Mouse (Mus musculus) forebrain, embryonic 13.5 days (tissue): Measurements from ENCODE around the gene Tmem274. TPM values are rescaled to one million over a fixed set of nuclear protein-coding genes. Genes with fewer than 3 reads are reported as not detected.
"Not testable (repeated sequence)": the region's sequence is repeated elsewhere in the genome, so short reads cannot be mapped to it uniquely, and the experiment has no call there.

ENCODE experiments used
- ATAC-seq: fragments of 200-750 bp; cut with Nextera tagmentation; 2 replicates; pipeline ENCODE4 v1.8.0; 2017
- H3K27ac ChIP-seq: fragments of 300-500 bp; sonication (generic); 2 replicates; pipeline ENCODE4 v1.5.1; 2015; ENCODE audit warnings: inconsistent platforms, mild to moderate bottlenecking, moderate library complexity
- H3K27me3 ChIP-seq: fragments of 300-500 bp; sonication (generic); 2 replicates; pipeline ENCODE4 v1.6.1; 2015; ENCODE audit warnings: mild to moderate bottlenecking, inconsistent platforms
- H3K36me3 ChIP-seq: fragments of 300-500 bp; sonication (generic); 2 replicates; pipeline ENCODE4 v1.6.1; 2015; ENCODE audit warnings: mild to moderate bottlenecking, inconsistent platforms; ENCODE audit not compliant: poor library complexity, severe bottlenecking
- H3K4me1 ChIP-seq: fragments of 300-500 bp; sonication (generic); 2 replicates; pipeline ENCODE4 v1.6.1; 2015; ENCODE audit warnings: inconsistent platforms
- H3K4me2 ChIP-seq: fragments of 300-500 bp; sonication (generic); 2 replicates; pipeline ENCODE4 v1.6.1; 2015; ENCODE audit warnings: inconsistent platforms, mild to moderate bottlenecking, moderate library complexity
- H3K4me3 ChIP-seq: fragments of 300-500 bp; sonication (generic); 2 replicates; pipeline ENCODE4 v1.5.1; 2015; ENCODE audit warnings: mild to moderate bottlenecking, inconsistent platforms
- H3K9ac ChIP-seq: fragments of 300-500 bp; sonication (generic); 2 replicates; pipeline ENCODE4 v1.6.1; 2015; ENCODE audit warnings: mild to moderate bottlenecking, inconsistent platforms
- H3K9me3 ChIP-seq: fragments of 300-500 bp; sonication (generic); replicated peaks from 2 replicates; pipeline ENCODE4 v1.6.1; 2016; ENCODE audit warnings: inconsistent platforms
- WGBS: fragments of 180-500 bp; shearing (Covaris S2); methylation state at CpG from one replicate; pipeline ENCODE4 v1.1.7; 2015; 5-methylcytosine and 5-hydroxymethylcytosine counted together
- polyA plus RNA-seq: library from polyadenylated mRNA; unstranded; fragments of >200 nt; fragmentation: Nextera tagmentation; extraction: Ambion mirVana; gene quantifications from 2 replicates; pipeline ENCODE4 v1.2.1, GENCODE M21; 2015

Tmem274 gene
- polyA plus RNA-seq = 0.28 and 0.62 TPM in 2 replicates

GRCm38 (mm10) chr4:149477078-149477477 is at the start of gene Tmem274:
Gene Tmem274, plus strand, starts transcription at chr4:149477378.
- no peak within 1 kb of the TSS for H3K4me3 ChIP-seq
- peaks cover 32% of the 10 kb centered on the region for H3K36me3 ChIP-seq
- no peaks in the 10 kb centered on the region for H3K27me3 ChIP-seq
- ATAC-seq = no peak
- no peaks in the 10 kb centered on the region for H3K9me3 ChIP-seq
- H3K9ac ChIP-seq = no peak within 1 kb of the TSS
- H3K4me1 ChIP-seq = no peaks in the 10 kb centered on the region
- WGBS = 90% methylated on average over 11 of the region's 11 CpGs
- no peak within 1 kb of the TSS for H3K27ac ChIP-seq
- H3K4me2 ChIP-seq = no peak within 1 kb of the TSS

GRCm38 (mm10) chr4:149429592-149429991 is 47.6 kb upstream of the Tmem274 start:
- Histone ChIP-seq H3K27ac (no peak overlapping the region), H3K27me3 (no peaks in the 10 kb centered on the region), H3K36me3 (no peaks in the 10 kb centered on the region), H3K4me2 (no peak overlapping the region), H3K4me1 (peaks cover 8% of the 10 kb centered on the region), H3K4me3 (no peak overlapping the region), H3K9ac (no peak overlapping the region), H3K9me3 (no peaks in the 10 kb centered on the region)
- WGBS = 86% methylated on average over 5 of the region's 5 CpGs
- no peak for ATAC-seq

GRCm38 (mm10) chr4:149431887-149432286 is 45.3 kb upstream of the Tmem274 start:
- not testable (repeated sequence) for H3K4me1 ChIP-seq

GRCm38 (mm10) chr4:149440576-149440975 is 36.6 kb upstream of the Tmem274 start:
- WGBS = 62% methylated on average over 8 of the region's 8 CpGs
- Histone ChIP-seq H3K27me3 (no peaks in the 10 kb centered on the region), H3K9ac (no peak overlapping the region), H3K4me1 (peaks cover 10% of the 10 kb centered on the region), H3K4me2 (no peak overlapping the region), H3K4me3 (no peak overlapping the region), H3K36me3 (no peaks in the 10 kb centered on the region), H3K9me3 (no peaks in the 10 kb centered on the region), H3K27ac (no peak overlapping the region)
- no peak for ATAC-seq

More at GRCm38 (mm10) chr4:149431887-149432286, 45.3 kb upstream of the Tmem274 start:
- ATAC-seq, H3K27me3 ChIP-seq, H3K4me3 ChIP-seq, H3K27ac ChIP-seq, H3K9me3 ChIP-seq, H3K36me3 ChIP-seq, H3K9ac ChIP-seq, H3K4me2 ChIP-seq: not testable (repeated sequence)
- WGBS = 71% methylated on average over 1 of the region's 1 CpGs

- no peak overlapping the region for H3K9ac ChIP-seq
- WGBS = 56% methylated on average over 3 of the region's 3 CpGs
- no peaks in the 10 kb centered on the region for H3K9me3 ChIP-seq
These were observed 34.7 kb upstream of the Tmem274 start for GRCm38 (mm10) chr4:149442436-149442835.

GRCm38 (mm10) chr4:149444465-149444864 is 32.7 kb upstream of the Tmem274 start:
- Histone ChIP-seq H3K36me3 (no peaks in the 10 kb centered on the region), H3K9me3 (no peaks in the 10 kb centered on the region), H3K4me2 (peak overlapping the region; percentile 58), H3K27ac (peak overlapping the region; percentile 93; the same call in 1 of the 2 replicates), H3K9ac (peak overlapping the region; percentile 64), H3K4me1 (peaks cover 18% of the 10 kb centered on the region), H3K27me3 (no peaks in the 10 kb centered on the region), H3K4me3 (peak overlapping the region; percentile 34; the same call in 1 of the 2 replicates)
- WGBS = 59% methylated on average over 1 of the region's 1 CpGs
- no peak for ATAC-seq

More at GRCm38 (mm10) chr4:149442436-149442835, 34.7 kb upstream of the Tmem274 start:
- ATAC-seq = no peak
- H3K36me3 ChIP-seq = no peaks in the 10 kb centered on the region
- H3K4me3 ChIP-seq = no peak overlapping the region
- H3K4me2 ChIP-seq = no peak overlapping the region
- no peak overlapping the region for H3K27ac ChIP-seq
- no peaks in the 10 kb centered on the region for H3K27me3 ChIP-seq
- H3K4me1 ChIP-seq = peaks cover 18% of the 10 kb centered on the region

- H3K27ac ChIP-seq = peak overlapping the region; percentile 93
- ATAC-seq = peak; percentile 98
- H3K9me3 ChIP-seq = no peaks in the 10 kb centered on the region
- H3K9ac ChIP-seq = peak overlapping the region; percentile 64
- peak overlapping the region; percentile 58 for H3K4me2 ChIP-seq
- no peaks in the 10 kb centered on the region for H3K27me3 ChIP-seq
- peaks cover 18% of the 10 kb centered on the region for H3K4me1 ChIP-seq
- under 1% methylated on average over 36 of the region's 36 CpGs for WGBS
- peak overlapping the region; percentile 34 for H3K4me3 ChIP-seq
- no peaks in the 10 kb centered on the region for H3K36me3 ChIP-seq
These were observed 32.0 kb upstream of the Tmem274 start for GRCm38 (mm10) chr4:149444964-149445701.

GRCm38 (mm10) chr4:149445868-149446267 is 31.3 kb upstream of the Tmem274 start:
- Histone ChIP-seq H3K4me1 (peaks cover 14% of the 10 kb centered on the region), H3K9me3 (no peaks in the 10 kb centered on the region), H3K36me3 (no peaks in the 10 kb centered on the region), H3K27ac (peak overlapping the region; percentile 93), H3K27me3 (no peaks in the 10 kb centered on the region), H3K9ac (peak overlapping the region; percentile 64; the same call in 1 of the 2 replicates), H3K4me2 (peak overlapping the region; percentile 58), H3K4me3 (peak overlapping the region; percentile 34)
- WGBS = 0% methylated on average over 11 of the region's 11 CpGs
- ATAC-seq = peak; percentile 64

- H3K27ac ChIP-seq = peak overlapping the region; percentile 93
- H3K36me3 ChIP-seq = no peaks in the 10 kb centered on the region
- no peak overlapping the region for H3K4me3 ChIP-seq
- no peaks in the 10 kb centered on the region for H3K9me3 ChIP-seq
- H3K9ac ChIP-seq = no peak overlapping the region
- peaks cover 14% of the 10 kb centered on the region for H3K4me1 ChIP-seq
- peak overlapping the region; percentile 58 for H3K4me2 ChIP-seq
- no peak for ATAC-seq
- no peaks in the 10 kb centered on the region for H3K27me3 ChIP-seq
- whole genome bisulfite sequencing = 31% methylated on average over 1 of the region's 1 CpGs
These were observed 30.9 kb upstream of the Tmem274 start for GRCm38 (mm10) chr4:149446309-149446708.

GRCm38 (mm10) chr4:149450636-149451035 is 26.5 kb upstream of the Tmem274 start:
- no peak overlapping the region for H3K4me2 ChIP-seq

GRCm38 (mm10) chr4:149453656-149454055 is 23.5 kb upstream of the Tmem274 start:
- ATAC-seq = no peak
- H3K4me3 ChIP-seq = no peak overlapping the region
- H3K4me1 ChIP-seq = no peaks in the 10 kb centered on the region
- no peak overlapping the region for H3K27ac ChIP-seq
- H3K27me3 ChIP-seq = no peaks in the 10 kb centered on the region
- H3K9ac ChIP-seq = no peak overlapping the region
- H3K4me2 ChIP-seq = no peak overlapping the region
- H3K9me3 ChIP-seq = no peaks in the 10 kb centered on the region
- WGBS = 87% methylated on average over 4 of the region's 4 CpGs
- H3K36me3 ChIP-seq = no peaks in the 10 kb centered on the region

More at GRCm38 (mm10) chr4:149450636-149451035, 26.5 kb upstream of the Tmem274 start:
- Histone ChIP-seq H3K9me3 (no peaks in the 10 kb centered on the region), H3K36me3 (no peaks in the 10 kb centered on the region), H3K4me1 (peaks cover 8% of the 10 kb centered on the region), H3K27me3 (no peaks in the 10 kb centered on the region), H3K4me3 (no peak overlapping the region), H3K9ac (no peak overlapping the region), H3K27ac (no peak overlapping the region)
- 90% methylated on average over 3 of the region's 3 CpGs for WGBS
- ATAC-seq = no peak

GRCm38 (mm10) chr4:149454263-149454662 is 22.9 kb upstream of the Tmem274 start:
- Histone ChIP-seq H3K4me2 (no peak overlapping the region), H3K4me3 (no peak overlapping the region), H3K4me1 (no peaks in the 10 kb centered on the region), H3K27ac (no peak overlapping the region), H3K9me3 (no peaks in the 10 kb centered on the region), H3K36me3 (no peaks in the 10 kb centered on the region), H3K9ac (no peak overlapping the region), H3K27me3 (no peaks in the 10 kb centered on the region)
- ATAC-seq = no peak
- WGBS = 89% methylated on average over 17 of the region's 17 CpGs
